Mouse (Mus musculus) liver, embryonic 12.5 days (tissue): ENCODE data around the gene Caskin2. TPM values are rescaled to one million over a fixed set of nuclear protein-coding genes. Genes with fewer than 3 reads are reported as not detected.

ENCODE experiments used
- ATAC-seq: fragments of 200-750 bp; cut with Nextera tagmentation; 2 replicates; pipeline ENCODE4 v1.8.0; 2017; ENCODE audit warnings: moderate number of reproducible peaks, mild to moderate bottlenecking, moderate library complexity
- H3K27ac ChIP-seq: fragments of 300-500 bp; sonication (generic); 2 replicates; pipeline ENCODE4 v1.5.1; 2016; ENCODE audit warnings: mild to moderate bottlenecking
- H3K27me3 ChIP-seq: fragments of 300-500 bp; sonication (generic); replicated peaks from 2 replicates; pipeline ENCODE4 v1.6.1; 2016; ENCODE audit warnings: mild to moderate bottlenecking, moderate library complexity
- H3K36me3 ChIP-seq: fragments of 300-500 bp; sonication (generic); 2 replicates; pipeline ENCODE4 v1.6.1; 2016; ENCODE audit warnings: mild to moderate bottlenecking, moderate library complexity
- H3K4me1 ChIP-seq: fragments of 300-500 bp; sonication (generic); 2 replicates; pipeline ENCODE4 v1.6.1; 2016
- H3K4me2 ChIP-seq: fragments of 300-500 bp; sonication (generic); 2 replicates; pipeline ENCODE4 v1.6.1; 2016; ENCODE audit warnings: mild to moderate bottlenecking, moderate library complexity
- H3K4me3 ChIP-seq: fragments of 300-500 bp; sonication (generic); 2 replicates; pipeline ENCODE4 v1.5.1; 2016; ENCODE audit warnings: mild to moderate bottlenecking, moderate library complexity
- H3K9ac ChIP-seq: fragments of 300-500 bp; sonication (generic); 2 replicates; pipeline ENCODE4 v1.6.1; 2016; ENCODE audit warnings: mild to moderate bottlenecking, moderate library complexity
- H3K9me3 ChIP-seq: fragments of 300-500 bp; sonication (generic); replicated peaks from 2 replicates; pipeline ENCODE4 v1.6.1; 2016; ENCODE audit warnings: mild to moderate bottlenecking, moderate library complexity
- WGBS: fragments of 180-500 bp; shearing (Covaris S2); methylation state at CpG from one replicate; pipeline ENCODE4 v1.1.7; 2016; ENCODE audit not compliant: insufficient replicate concordance; 5-methylcytosine and 5-hydroxymethylcytosine counted together
- polyA plus RNA-seq: library from polyadenylated mRNA; unstranded; fragments of >200 nt; fragmentation: Nextera tagmentation; extraction: Ambion mirVana; gene quantifications from 2 replicates; pipeline ENCODE4 v1.2.1, GENCODE M21; 2016

Caskin2 gene
- polyA plus RNA-seq, 1 experiment from 2014 or later: 8.3 TPM

GRCm38 (mm10) chr11:115796898-115797297 is 16.5 kb downstream of the Caskin2 start:
- Histone ChIP-seq H3K4me1 (peaks cover 12% of the 10 kb centered on the region; the same call in 1 of the 2 replicates), H3K27ac (0 out of 2 replicates have a peak overlapping the region, but pooled peaks have one; percentile 29), H3K27me3 (no peaks in the 10 kb centered on the region), H3K9ac (no peak overlapping the region), H3K36me3 (peaks cover 100% of the 10 kb centered on the region), H3K4me2 (no peak overlapping the region), H3K9me3 (no peaks in the 10 kb centered on the region), H3K4me3 (no peak overlapping the region)
- no peak for ATAC-seq
- WGBS: 67% methylated on average over 15 of the region's 15 CpGs

- peaks cover 97% of the 10 kb centered on the region for H3K36me3 ChIP-seq
- WGBS: 87% methylated on average over 14 of the region's 14 CpGs
These were observed 21.1 kb downstream of the Caskin2 start for GRCm38 (mm10) chr11:115792353-115792752.

GRCm38 (mm10) chr11:115791919-115792318 is 21.5 kb downstream of the Caskin2 start:
- ATAC-seq: no peak
- peaks cover 97% of the 10 kb centered on the region for H3K36me3 ChIP-seq
- 90% methylated on average over 16 of the region's 16 CpGs for WGBS

More at GRCm38 (mm10) chr11:115792353-115792752, 21.1 kb downstream of the Caskin2 start:
- H3K27me3 ChIP-seq: no peaks in the 10 kb centered on the region
- no peak overlapping the region for H3K4me2 ChIP-seq
- peaks cover 11% of the 10 kb centered on the region; the same call in 1 of the 2 replicates for H3K4me1 ChIP-seq
- no peak overlapping the region for H3K9ac ChIP-seq
- H3K9me3 ChIP-seq: no peaks in the 10 kb centered on the region
- ATAC-seq: no peak
- no peak overlapping the region for H3K27ac ChIP-seq
- no peak overlapping the region for H3K4me3 ChIP-seq

GRCm38 (mm10) chr11:115789787-115790186 is 23.7 kb downstream of the Caskin2 start:
- no peak for ATAC-seq
- peaks cover 8% of the 10 kb centered on the region for H3K4me1 ChIP-seq
- no peak overlapping the region for H3K4me3 ChIP-seq
- no peak overlapping the region; the same call in 1 of the 2 replicates for H3K27ac ChIP-seq
- H3K36me3 ChIP-seq: peaks cover 91% of the 10 kb centered on the region
- H3K27me3 ChIP-seq: no peaks in the 10 kb centered on the region
- WGBS: 91% methylated on average over 7 of the region's 7 CpGs
- H3K9me3 ChIP-seq: no peaks in the 10 kb centered on the region
- H3K9ac ChIP-seq: no peak overlapping the region
- H3K4me2 ChIP-seq: no peak overlapping the region

More at GRCm38 (mm10) chr11:115791919-115792318, 21.5 kb downstream of the Caskin2 start:
- Histone ChIP-seq H3K9ac (no peak overlapping the region), H3K4me3 (no peak overlapping the region), H3K9me3 (no peaks in the 10 kb centered on the region), H3K4me2 (no peak overlapping the region), H3K4me1 (peaks cover 7% of the 10 kb centered on the region; the same call in 1 of the 2 replicates), H3K27ac (no peak overlapping the region), H3K27me3 (no peaks in the 10 kb centered on the region)

GRCm38 (mm10) chr11:115786473-115786872 is 27.0 kb downstream of the Caskin2 start:
- ATAC-seq: no peak
- WGBS: 81% methylated on average over 6 of the region's 6 CpGs

GRCm38 (mm10) chr11:115780141-115781070 is 33.0 kb downstream of the Caskin2 start:
- Histone ChIP-seq H3K27ac (peak overlapping the region; percentile 98), H3K36me3 (peaks cover 17% of the 10 kb centered on the region; the same call in 1 of the 2 replicates), H3K9ac (peak overlapping the region; percentile 69), H3K4me1 (peaks cover 80% of the 10 kb centered on the region), H3K4me2 (peak overlapping the region; percentile 78), H3K4me3 (0 out of 2 replicates have a peak overlapping the region, but pooled peaks have one; percentile 44), H3K27me3 (no peaks in the 10 kb centered on the region), H3K9me3 (no peaks in the 10 kb centered on the region)
- 39% methylated on average over 20 of the region's 20 CpGs for WGBS
- no peak for ATAC-seq

More at GRCm38 (mm10) chr11:115786473-115786872, 27.0 kb downstream of the Caskin2 start:
- no peak overlapping the region for H3K4me3 ChIP-seq
- no peaks in the 10 kb centered on the region for H3K27me3 ChIP-seq
- peaks cover 23% of the 10 kb centered on the region for H3K4me1 ChIP-seq
- H3K4me2 ChIP-seq: no peak overlapping the region
- no peak overlapping the region for H3K27ac ChIP-seq
- H3K9ac ChIP-seq: no peak overlapping the region
- peaks cover 62% of the 10 kb centered on the region for H3K36me3 ChIP-seq
- no peaks in the 10 kb centered on the region for H3K9me3 ChIP-seq

- Histone ChIP-seq H3K4me2 (peak overlapping the region; percentile 78), H3K36me3 (peaks cover 16% of the 10 kb centered on the region; the same call in 1 of the 2 replicates), H3K4me3 (peak overlapping the region; percentile 44), H3K27me3 (no peaks in the 10 kb centered on the region), H3K9ac (peak overlapping the region; percentile 69), H3K9me3 (no peaks in the 10 kb centered on the region), H3K4me1 (peaks cover 79% of the 10 kb centered on the region), H3K27ac (peak overlapping the region; percentile 98)
- peak; percentile 95 for ATAC-seq
- WGBS: 3% methylated on average over 9 of the region's 9 CpGs
These were observed 34.3 kb downstream of the Caskin2 start for GRCm38 (mm10) chr11:115779038-115779571.

GRCm38 (mm10) chr11:115777487-115778335 is 35.7 kb downstream of the Caskin2 start:
- Histone ChIP-seq H3K27ac (peak overlapping the region; percentile 98), H3K9me3 (no peaks in the 10 kb centered on the region; the same call in 1 of the 2 replicates), H3K4me1 (peaks cover 77% of the 10 kb centered on the region), H3K36me3 (peaks cover 26% of the 10 kb centered on the region; the same call in 1 of the 2 replicates), H3K4me3 (no peak overlapping the region), H3K27me3 (no peaks in the 10 kb centered on the region), H3K9ac (no peak overlapping the region; the same call in 1 of the 2 replicates), H3K4me2 (no peak overlapping the region)
- WGBS: 87% methylated on average over 17 of the region's 17 CpGs
- ATAC-seq: no peak

GRCm38 (mm10) chr11:115776954-115777353 is 36.5 kb downstream of the Caskin2 start:
- ATAC-seq: no peak
- Histone ChIP-seq H3K36me3 (peaks cover 29% of the 10 kb centered on the region; the same call in 1 of the 2 replicates), H3K4me2 (no peak overlapping the region), H3K4me1 (peaks cover 75% of the 10 kb centered on the region), H3K4me3 (no peak overlapping the region), H3K9me3 (no peaks in the 10 kb centered on the region; the same call in 1 of the 2 replicates), H3K9ac (no peak overlapping the region), H3K27ac (peak overlapping the region; percentile 98), H3K27me3 (no peaks in the 10 kb centered on the region)
- WGBS: 80% methylated on average over 9 of the region's 9 CpGs

GRCm38 (mm10) chr11:115775821-115776665 is 37.4 kb downstream of the Caskin2 start:
- Histone ChIP-seq H3K4me3 (no peak overlapping the region), H3K4me1 (peaks cover 75% of the 10 kb centered on the region), H3K36me3 (peaks cover 22% of the 10 kb centered on the region; the same call in 1 of the 2 replicates), H3K4me2 (no peak overlapping the region), H3K27me3 (no peaks in the 10 kb centered on the region), H3K9me3 (no peaks in the 10 kb centered on the region; the same call in 1 of the 2 replicates), H3K9ac (no peak overlapping the region), H3K27ac (peak overlapping the region; percentile 98)
- WGBS: 73% methylated on average over 18 of the region's 18 CpGs
- ATAC-seq: no peak
